Mouse (Mus musculus) heart, embryonic 14.5 days (tissue): Measurements from ENCODE around the gene Gm49405. TPM values are rescaled to one million over a fixed set of nuclear protein-coding genes. Genes with fewer than 3 reads are reported as not detected.

ENCODE experiments used
- ATAC-seq: fragments of 200-750 bp; cut with Nextera tagmentation; 2 replicates; pipeline ENCODE4 v1.8.0; 2017; ENCODE audit warnings: low read depth, moderate TSS enrichment; ENCODE audit not compliant: insufficient number of reproducible peaks, insufficient read depth, low FRiP score
- H3K27ac ChIP-seq, 2 experiments: fragments of 200-500 bp in 1 of 2; fragments of 300-500 bp in 1 of 2; sonication (generic) in 1 of 2; replicated peaks in 1 of 2; 2 replicates each; pipeline ENCODE4 v1.5.1; 2012 to 2014; ENCODE audit warnings: low read depth in 2 of 2, low read length in 2 of 2, control low read depth in 1 of 2, mild to moderate bottlenecking in 1 of 2, mixed read lengths in 1 of 2; ENCODE audit not compliant: control insufficient read depth in 1 of 2, insufficient read depth in 1 of 2
- H3K27me3 ChIP-seq: fragments of 300-500 bp; sonication (generic); 2 replicates; pipeline ENCODE4 v1.6.1; 2014; ENCODE audit warnings: mild to moderate bottlenecking, low read length, control low read depth; ENCODE audit not compliant: control insufficient read depth, insufficient read depth
- H3K36me3 ChIP-seq: fragments of 300-500 bp; sonication (generic); 2 replicates; pipeline ENCODE4 v1.6.1; 2014; ENCODE audit warnings: mild to moderate bottlenecking, control low read depth, low read length, mixed read lengths; ENCODE audit not compliant: control insufficient read depth, insufficient read depth
- H3K4me1 ChIP-seq, 2 experiments: fragments of 200-500 bp in 1 of 2; fragments of 300-500 bp in 1 of 2; sonication (generic) in 1 of 2; 2 replicates each; pipeline ENCODE4 v1.6.1; 2012 to 2014; ENCODE audit warnings: low read length in 2 of 2, control low read depth in 1 of 2, mixed read lengths in 1 of 2; ENCODE audit not compliant: control insufficient read depth in 2 of 2, insufficient read depth in 2 of 2
- H3K4me2 ChIP-seq: fragments of 300-500 bp; sonication (generic); 2 replicates; pipeline ENCODE4 v1.6.1; 2014; ENCODE audit warnings: mild to moderate bottlenecking, low read length
- H3K4me3 ChIP-seq, 2 experiments: fragments of 200-500 bp in 1 of 2; fragments of 300-500 bp in 1 of 2; sonication (generic) in 1 of 2; 2 replicates each; pipeline ENCODE4 v1.5.1; 2012 to 2014; ENCODE audit warnings: low read length in 2 of 2, mild to moderate bottlenecking in 2 of 2, control low read depth in 1 of 2, low read depth in 1 of 2, moderate library complexity in 1 of 2; ENCODE audit not compliant: control insufficient read depth in 1 of 2, insufficient read depth in 1 of 2
- H3K9ac ChIP-seq: fragments of 300-500 bp; sonication (generic); 2 replicates; pipeline ENCODE4 v1.6.1; 2014; ENCODE audit warnings: mild to moderate bottlenecking, low read length
- H3K9me3 ChIP-seq: fragments of 300-500 bp; sonication (generic); 2 replicates; pipeline ENCODE4 v1.6.1; 2016; ENCODE audit warnings: low read length, control low read depth; ENCODE audit not compliant: control insufficient read depth
- WGBS: fragments of 180-500 bp; shearing (Covaris S2); extraction: QIAGEN DNeasy Blood & Tissue Kit; methylation state at CpG from one replicate; pipeline ENCODE4 v1.1.7; 2014; 5-methylcytosine and 5-hydroxymethylcytosine counted together
- polyA plus RNA-seq: library from polyadenylated mRNA; unstranded; fragments of >200 nt; fragmentation: Nextera tagmentation; extraction: Ambion mirVana; gene quantifications from 2 replicates; pipeline ENCODE4 v1.2.1, GENCODE M21; 2014

Gm49405 gene
- polyA plus RNA-seq, 1 experiment from 2014 or later, result 4.3 TPM

GRCm38 (mm10) chr19:4003112-4003511, 2.7 kb downstream of the Gm49405 start, which contains the start of gene Doc2g:
TSS of gene Doc2g (plus strand) at chr19:4003313.
- Histone ChIP-seq H3K9me3 (no peaks in the 10 kb centered on the region), H3K27ac (peak within 1 kb of the TSS; percentile 93 to 99), H3K27me3 (no peaks in the 10 kb centered on the region), H3K9ac (peak within 1 kb of the TSS; percentile 91), H3K4me3 (peak within 1 kb of the TSS; percentile 16 to 38), H3K4me1 (peaks cover 44 to 49% of the 10 kb centered on the region in 2 experiments), H3K36me3 (peaks cover 34% of the 10 kb centered on the region), H3K4me2 (peak within 1 kb of the TSS; percentile 67)
- WGBS, result 32% methylated on average over 1 of the region's 1 CpGs
- peak; percentile 48 for ATAC-seq

GRCm38 (mm10) chr19:4003641-4004040, 3.2 kb downstream of the Gm49405 start:
- WGBS, result 72% methylated on average over 12 of the region's 12 CpGs
- peaks cover 44 to 49% of the 10 kb centered on the region in 2 experiments for H3K4me1 ChIP-seq
- no peak for ATAC-seq

GRCm38 (mm10) chr19:4004331-4004730, 3.9 kb downstream of the Gm49405 start:
- H3K4me2 ChIP-seq, result peak overlapping the region; percentile 67

More at GRCm38 (mm10) chr19:4003641-4004040, 3.2 kb downstream of the Gm49405 start:
- peak overlapping the region; percentile 92 to 99 for H3K27ac ChIP-seq
- peak overlapping the region; percentile 73 for H3K9ac ChIP-seq
- peak overlapping the region; percentile 16 to 38 for H3K4me3 ChIP-seq
- no peaks in the 10 kb centered on the region for H3K27me3 ChIP-seq
- H3K4me2 ChIP-seq, result peak overlapping the region; percentile 67
- no peaks in the 10 kb centered on the region for H3K9me3 ChIP-seq
- H3K36me3 ChIP-seq, result peaks cover 40% of the 10 kb centered on the region

GRCm38 (mm10) chr19:4005091-4005490, 4.7 kb downstream of the Gm49405 start:
- Histone ChIP-seq H3K27ac (peak overlapping the region in 1 of 2 experiments; percentile 99; a peak in 2 of 4 replicates), H3K4me1 (peaks cover 42 to 43% of the 10 kb centered on the region in 2 experiments)
- no peak for ATAC-seq

More at GRCm38 (mm10) chr19:4004331-4004730, 3.9 kb downstream of the Gm49405 start:
- ATAC-seq, result no peak
- peak overlapping the region in 1 of 2 experiments; percentile 9; a peak in 1 of 4 replicates for H3K4me3 ChIP-seq
- peaks cover 47% of the 10 kb centered on the region for H3K36me3 ChIP-seq
- peak overlapping the region; percentile 73 for H3K9ac ChIP-seq
- H3K4me1 ChIP-seq, result peaks cover 44 to 48% of the 10 kb centered on the region in 2 experiments
- no peaks in the 10 kb centered on the region for H3K27me3 ChIP-seq
- WGBS, result 72% methylated on average over 15 of the region's 15 CpGs
- peak overlapping the region; percentile 92 to 99; a peak in 2 of 4 replicates for H3K27ac ChIP-seq
- H3K9me3 ChIP-seq, result no peaks in the 10 kb centered on the region

GRCm38 (mm10) chr19:4005971-4006370, 5.5 kb downstream of the Gm49405 start:
- Histone ChIP-seq H3K4me2 (no peak overlapping the region), H3K9me3 (no peaks in the 10 kb centered on the region), H3K27me3 (no peaks in the 10 kb centered on the region), H3K27ac (no peak overlapping the region), H3K4me3 (no peak overlapping the region), H3K36me3 (peaks cover 63% of the 10 kb centered on the region), H3K4me1 (peaks cover 41 to 44% of the 10 kb centered on the region in 2 experiments), H3K9ac (no peak overlapping the region)
- WGBS, result 92% methylated on average over 8 of the region's 8 CpGs
- no peak for ATAC-seq

More at GRCm38 (mm10) chr19:4005091-4005490, 4.7 kb downstream of the Gm49405 start:
- WGBS, result 69% methylated on average over 9 of the region's 9 CpGs
- Histone ChIP-seq H3K9me3 (no peaks in the 10 kb centered on the region), H3K9ac (peak overlapping the region; percentile 73; the same call in 1 of the 2 replicates), H3K36me3 (peaks cover 54% of the 10 kb centered on the region), H3K4me3 (no peak overlapping the region), H3K27me3 (no peaks in the 10 kb centered on the region), H3K4me2 (peak overlapping the region; percentile 67)

- no peak overlapping the region for H3K4me3 ChIP-seq
- H3K27ac ChIP-seq, result no peak overlapping the region
- no peaks in the 10 kb centered on the region for H3K27me3 ChIP-seq
- ATAC-seq, result no peak
- no peaks in the 10 kb centered on the region for H3K9me3 ChIP-seq
- 90% methylated on average over 5 of the region's 5 CpGs for WGBS
- H3K4me1 ChIP-seq, result peaks cover 4 to 17% of the 10 kb centered on the region in 2 experiments
- peaks cover 51% of the 10 kb centered on the region for H3K36me3 ChIP-seq
- no peak overlapping the region for H3K4me2 ChIP-seq
- H3K9ac ChIP-seq, result no peak overlapping the region
These were observed 10.7 kb downstream of the Gm49405 start for GRCm38 (mm10) chr19:4011086-4011485.

GRCm38 (mm10) chr19:4012432-4013022, 12.1 kb downstream of the Gm49405 start, which contains the start of gene Ndufv1:
TSS of gene Ndufv1 (minus strand) at chr19:4012806.
- H3K4me1 ChIP-seq, result peaks cover 4 to 17% of the 10 kb centered on the region in 2 experiments
- H3K27me3 ChIP-seq, result no peaks in the 10 kb centered on the region
- peak within 1 kb of the TSS; percentile 95 for H3K9ac ChIP-seq
- WGBS, result 0% methylated on average over 45 of the region's 45 CpGs
- peak within 1 kb of the TSS; percentile 83 for H3K4me2 ChIP-seq
- peak within 1 kb of the TSS; percentile 81 to 83 for H3K27ac ChIP-seq
- peaks cover 37% of the 10 kb centered on the region for H3K36me3 ChIP-seq
- peak within 1 kb of the TSS; percentile 90 to 97 for H3K4me3 ChIP-seq
- H3K9me3 ChIP-seq, result no peaks in the 10 kb centered on the region
- ATAC-seq, result peak; percentile 97
